Mouse (Mus musculus): ENCODE data around the gene Rhox7b. TPM values are rescaled to one million over a fixed set of nuclear protein-coding genes. Genes with fewer than 3 reads are reported as not detected.

Gene Rhox7b
- polyA plus RNA-seq (2012), result not detected in 2 replicates

DNA sequence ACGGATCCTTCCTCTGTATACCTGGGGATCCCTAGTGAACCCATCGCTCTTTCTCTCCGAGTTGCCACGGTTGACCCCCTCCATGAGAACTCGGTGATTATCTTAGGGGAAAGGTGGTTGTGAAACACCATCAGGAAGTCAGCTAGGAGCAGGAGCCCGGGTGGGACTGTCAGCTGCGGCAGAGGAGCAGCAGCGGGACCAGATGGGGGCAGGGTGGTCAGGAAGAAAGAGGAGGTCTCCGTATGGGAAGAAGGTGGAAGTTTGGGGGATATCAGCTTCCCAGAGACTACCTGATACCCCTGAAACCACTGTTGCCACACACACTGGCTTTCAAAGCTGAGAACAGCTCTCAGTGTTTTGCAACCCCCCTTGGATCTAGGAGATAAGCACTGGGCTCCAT, at the start of gene Rhox7b:
Gene Rhox7b (minus strand): TSS at position 101 of the 400 bp plus-strand sequence.

DNA sequence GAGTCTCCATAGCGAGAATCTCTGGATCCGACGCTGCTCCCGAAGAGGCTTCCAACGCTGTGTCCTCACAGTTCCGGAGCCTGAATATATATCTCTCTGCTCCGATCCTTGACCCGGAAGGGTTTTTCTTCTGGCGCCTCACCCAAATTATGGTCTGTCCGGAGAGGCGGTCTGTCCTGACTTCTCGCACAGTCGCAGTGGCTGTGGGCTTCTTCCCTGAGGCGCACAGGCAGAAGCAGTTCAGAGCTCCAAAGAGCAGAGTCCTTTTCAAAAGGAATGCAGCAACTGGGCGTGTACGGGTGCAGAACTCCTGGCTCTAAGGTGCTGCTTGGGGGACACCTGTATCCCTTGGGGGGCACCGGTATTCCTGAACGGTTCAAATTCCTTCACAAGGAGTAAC, 4.6 kb upstream of the Rhox7b start, which contains the start of gene Rhox9:
Gene Rhox9 (minus strand): TSS at position 101 of the 400 bp plus-strand sequence.

DNA sequence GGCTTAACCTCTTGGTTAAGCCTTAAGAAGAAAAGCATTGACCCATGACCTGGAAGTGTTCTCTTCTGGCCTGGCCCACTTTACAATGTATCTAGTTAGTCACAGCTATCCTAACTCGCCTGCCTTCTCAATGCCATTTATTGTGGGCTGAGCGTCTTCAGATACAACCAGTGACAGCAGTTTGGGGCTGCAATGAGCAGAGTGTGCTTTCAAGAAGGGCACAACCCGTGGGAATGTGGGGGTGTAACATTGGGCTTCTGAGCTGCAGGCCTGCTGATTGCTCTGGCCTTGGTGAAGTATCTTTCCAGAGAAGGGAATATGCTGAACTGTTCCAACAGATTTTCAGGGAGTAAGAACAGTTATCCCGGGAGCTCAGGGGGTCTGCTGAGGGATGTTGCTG, 18.2 kb downstream of the Rhox7b start, which contains the start of gene Rhox8:
Gene Rhox8 (minus strand): TSS at position 101 of the 400 bp plus-strand sequence.

Other genes with a start within 250 kb of the Rhox7b start
- not detected in 2 replicates for gene Rhox4g, start 245.9 kb downstream of the Rhox7b start, polyA plus RNA-seq (2012)
- not detected in 2 replicates for gene Rhox3h, start 228.5 kb downstream of the Rhox7b start, polyA plus RNA-seq (2012)
- gene Rhox2h, start 224.0 kb downstream of the Rhox7b start, polyA plus RNA-seq (2012), result not detected in 2 replicates
- gene Rhox5, start 92.4 kb downstream of the Rhox7b start, polyA plus RNA-seq (2012), result not detected in 2 replicates
- gene Rhox6, start 70.3 kb downstream of the Rhox7b start, polyA plus RNA-seq (2012), result not detected in 2 replicates
- gene Rhox7a, start 65.5 kb downstream of the Rhox7b start, polyA plus RNA-seq (2012), result not detected in 2 replicates
- not detected in 2 replicates for gene Rhox8, start 18.3 kb downstream of the Rhox7b start, polyA plus RNA-seq (2012)
- gene Rhox9, start 4.5 kb upstream of the Rhox7b start, polyA plus RNA-seq (2012), result not detected in 2 replicates
- not detected in 2 replicates for gene Btg1-ps1, start 121.6 kb upstream of the Rhox7b start, polyA plus RNA-seq (2012)
- not detected in 2 replicates for gene Btg1-ps2, start 145.9 kb upstream of the Rhox7b start, polyA plus RNA-seq (2012)
- gene Rhox10, start 169.2 kb upstream of the Rhox7b start, polyA plus RNA-seq (2012), result not detected in 2 replicates
- not detected in 2 replicates for gene Rhox11, start 187.9 kb upstream of the Rhox7b start, polyA plus RNA-seq (2012)
- not detected in 2 replicates for gene Rhox12, start 213.7 kb upstream of the Rhox7b start, polyA plus RNA-seq (2012)
- gene Rhox13, start 224.0 kb upstream of the Rhox7b start, polyA plus RNA-seq (2012), result not detected in 2 replicates